Mouse (Mus musculus) testis, adult 2 months (tissue): ENCODE results near the gene Ccdc33. TPM values are rescaled to one million over a fixed set of nuclear protein-coding genes. Genes with fewer than 3 reads are reported as not detected.

Experiments used
- H3K27ac ChIP-seq: fragments of 200-500 bp; 2 replicates; pipeline ENCODE4 v1.5.1; 2012; ENCODE audit warnings: low read depth, low read length; ENCODE audit not compliant: control insufficient read depth, insufficient read depth
- H3K27me3 ChIP-seq: fragments of 200-500 bp; 2 replicates; pipeline ENCODE4 v1.6.1; 2012; ENCODE audit warnings: mild to moderate bottlenecking, low read length, moderate library complexity; ENCODE audit not compliant: control insufficient read depth, insufficient read depth
- H3K36me3 ChIP-seq: fragments of 200-500 bp; 2 replicates; pipeline ENCODE4 v1.6.1; 2012; ENCODE audit warnings: mild to moderate bottlenecking, low read length; ENCODE audit not compliant: control insufficient read depth, insufficient read depth
- H3K4me1 ChIP-seq: fragments of 200-500 bp; 2 replicates; pipeline ENCODE4 v1.6.1; 2012; ENCODE audit warnings: low read length; ENCODE audit not compliant: control insufficient read depth, insufficient read depth
- H3K4me3 ChIP-seq: fragments of 200-500 bp; 2 replicates; pipeline ENCODE4 v1.5.1; 2012; ENCODE audit warnings: low read depth, mild to moderate bottlenecking, low read length, moderate library complexity, mixed read lengths; ENCODE audit not compliant: control insufficient read depth
- CTCF ChIP-seq: fragments of 200-500 bp; IDR thresholded peaks from 2 replicates; pipeline ENCODE4 v1.5.1; 2012; ENCODE audit warnings: low read depth, mild to moderate bottlenecking, inconsistent platforms, low read length, moderate library complexity; ENCODE audit not compliant: control insufficient read depth, insufficient read depth, insufficient replicate concordance
- POLR2A ChIP-seq: fragments of 200-500 bp; IDR thresholded peaks from 2 replicates; pipeline ENCODE4 v1.6.1; 2012; ENCODE audit warnings: low read depth, mild to moderate bottlenecking, inconsistent platforms, low read length, moderate library complexity; ENCODE audit not compliant: control insufficient read depth
- polyA plus RNA-seq: library from polyadenylated mRNA; depleted of rRNA; stranded (reverse); fragments of >200 nt; gene quantifications from 2 replicates; pipeline ENCODE4 v1.2.3, GENCODE M21; 2012

Gene Ccdc33
- polyA plus RNA-seq, 1 experiment = 97.2 TPM

- no peaks in the 10 kb centered on the region for H3K4me1 ChIP-seq
- H3K36me3 ChIP-seq = no peaks in the 10 kb centered on the region
- no peak overlapping the region for H3K27ac ChIP-seq
- TF ChIP-seq POLR2A = no peak
- TF ChIP-seq CTCF = no peak
- H3K27me3 ChIP-seq = no peaks in the 10 kb centered on the region
- H3K4me3 ChIP-seq = peak overlapping the region; percentile 75
Observed at GRCm38 (mm10) chr9:58102013-58102412, 16.6 kb downstream of the Ccdc33 start.

- Histone ChIP-seq H3K27ac (no peak overlapping the region), H3K4me1 (no peaks in the 10 kb centered on the region), H3K4me3 (peak overlapping the region; percentile 67), H3K27me3 (no peaks in the 10 kb centered on the region), H3K36me3 (no peaks in the 10 kb centered on the region)
- TF ChIP-seq CTCF = no peak
- TF ChIP-seq POLR2A = no peak
Observed at GRCm38 (mm10) chr9:58099836-58100565, 18.6 kb downstream of the Ccdc33 start.

- no peak overlapping the region for H3K27ac ChIP-seq
- TF ChIP-seq POLR2A (no peak), CTCF (no peak)
- H3K4me3 ChIP-seq = no peak overlapping the region
- H3K36me3 ChIP-seq = no peaks in the 10 kb centered on the region
- H3K27me3 ChIP-seq = no peaks in the 10 kb centered on the region
- H3K4me1 ChIP-seq = no peaks in the 10 kb centered on the region
Observed at GRCm38 (mm10) chr9:58096629-58097301, 21.9 kb downstream of the Ccdc33 start.

- no peaks in the 10 kb centered on the region for H3K4me1 ChIP-seq
- no peak overlapping the region for H3K27ac ChIP-seq
- H3K4me3 ChIP-seq = no peak overlapping the region
- no peaks in the 10 kb centered on the region for H3K27me3 ChIP-seq
- TF ChIP-seq POLR2A (no peak), CTCF (no peak)
- no peaks in the 10 kb centered on the region for H3K36me3 ChIP-seq
Observed at GRCm38 (mm10) chr9:58095977-58096376, 22.6 kb downstream of the Ccdc33 start.

GRCm38 (mm10) chr9:58093776-58094175 is 24.8 kb downstream of the Ccdc33 start:
- Histone ChIP-seq H3K27me3 (no peaks in the 10 kb centered on the region), H3K4me3 (no peak overlapping the region), H3K27ac (no peak overlapping the region), H3K36me3 (no peaks in the 10 kb centered on the region), H3K4me1 (no peaks in the 10 kb centered on the region)
- TF ChIP-seq POLR2A = no peak
- TF ChIP-seq CTCF = no peak

- H3K27ac ChIP-seq = no peak overlapping the region
- H3K36me3 ChIP-seq = no peaks in the 10 kb centered on the region
- H3K4me1 ChIP-seq = no peaks in the 10 kb centered on the region
- TF ChIP-seq CTCF (no peak), POLR2A (no peak)
- H3K27me3 ChIP-seq = no peaks in the 10 kb centered on the region
- H3K4me3 ChIP-seq = no peak overlapping the region
Observed at GRCm38 (mm10) chr9:58092581-58093269, 25.9 kb downstream of the Ccdc33 start.
